12 mouse cellular contexts compared by ENCODE assay signal in the genomic region with DNA sequence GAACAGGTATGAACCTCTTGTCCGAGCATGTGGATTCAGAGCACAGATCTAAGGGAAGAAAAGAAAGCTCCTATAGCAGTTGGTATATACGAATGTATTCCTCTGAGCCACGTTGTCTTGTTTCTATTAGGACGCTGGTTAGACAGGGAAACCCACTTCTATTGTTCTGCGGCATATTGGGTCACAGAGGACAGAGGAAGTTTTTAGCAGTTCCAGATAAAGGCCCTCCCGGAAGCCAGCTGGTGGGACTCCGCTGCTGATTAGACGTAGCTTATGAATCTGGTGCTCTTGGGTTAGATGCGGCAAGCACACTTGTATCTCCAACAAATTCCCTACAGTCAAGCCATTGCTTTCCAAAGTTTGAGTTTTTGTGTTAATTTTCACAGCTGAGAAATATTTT. TPM values are rescaled to one million over a fixed set of nuclear protein-coding genes. Genes with fewer than 3 reads are reported as not detected.
DNase-seq lines count a peak whose midpoint lies in the region; ATAC-seq lines count a peak whose summit lies in the region.
"Had no signal": no experiment of that assay in that cellular context is flagged by ENCODE, and none has a peak within 500 bp of the region (broad histone marks: within the 10 kb centered on the region; RNA-seq: fewer than 3 reads in every experiment).

No protein-coding gene starts in this region.

- no peaks in the 10 kb centered on the region for H3K36me3 ChIP-seq in stomach, embryonic 16.5 days (ENCODE audit: control insufficient read depth, insufficient read depth, low read length)
- no peaks in the 10 kb centered on the region for H3K36me3 ChIP-seq in forebrain, embryonic 15.5 days
- H3K36me3 ChIP-seq in forebrain, embryonic 11.5 days (ENCODE audit: control insufficient read depth, insufficient read depth, low read length): no peaks in the 10 kb centered on the region
- H3K36me3 ChIP-seq: midbrain, embryonic 15.5 days had no signal

- no peaks in the 10 kb centered on the region for H3K27me3 ChIP-seq in stomach, embryonic 16.5 days (ENCODE audit: control insufficient read depth, insufficient read depth, low read length)
- H3K27me3 ChIP-seq in forebrain, embryonic 15.5 days: no peaks in the 10 kb centered on the region
- no peaks in the 10 kb centered on the region for H3K27me3 ChIP-seq in forebrain, embryonic 11.5 days (ENCODE audit: control insufficient read depth, insufficient read depth, low read length)
- H3K27me3 ChIP-seq: forebrain, embryonic 13.5 days; midbrain, embryonic 15.5 days had no signal

- no peak overlapping the region for H3K9ac ChIP-seq in stomach, embryonic 16.5 days (ENCODE audit: low read length)
- H3K9ac ChIP-seq in forebrain, embryonic 15.5 days (replicated peaks): no peak overlapping the region
- no peak overlapping the region for H3K9ac ChIP-seq in forebrain, embryonic 11.5 days (ENCODE audit: low read length)
- H3K9ac ChIP-seq: forebrain, embryonic 13.5 days; midbrain, embryonic 15.5 days had no signal

- WGBS in stomach, embryonic 16.5 days: 53% methylated on average over 9 of the region's 9 CpGs
- WGBS in forebrain, embryonic 15.5 days: 69% methylated on average over 9 of the region's 9 CpGs
- WGBS in forebrain, embryonic 11.5 days: 82% methylated on average over 9 of the region's 9 CpGs

- ATAC-seq in stomach, embryonic 16.5 days (ENCODE audit: insufficient read depth, low FRiP score): no peak
- ATAC-seq in forebrain, embryonic 15.5 days (replicated peaks): no peak
- no peak for ATAC-seq in forebrain, embryonic 11.5 days (replicated peaks; ENCODE audit: low FRiP score)
- ATAC-seq: forebrain, embryonic 13.5 days; midbrain, embryonic 15.5 days had no signal

- no peak overlapping the region for H3K4me3 ChIP-seq in stomach, embryonic 16.5 days (replicated peaks; ENCODE audit: low read length)
- no peak overlapping the region for H3K4me3 ChIP-seq in forebrain, embryonic 15.5 days
- no peak overlapping the region for H3K4me3 ChIP-seq in forebrain, embryonic 11.5 days (ENCODE audit: low read depth, low read length)
- H3K4me3 ChIP-seq: embryonic facial prominence, embryonic 10.5 days; forebrain, embryonic 13.5 days; midbrain, embryonic 15.5 days had no signal

- no peak overlapping the region for H3K4me2 ChIP-seq in stomach, embryonic 16.5 days (ENCODE audit: low read depth, low read length)
- no peak overlapping the region for H3K4me2 ChIP-seq in forebrain, embryonic 15.5 days (replicated peaks)
- H3K4me2 ChIP-seq in forebrain, embryonic 11.5 days (ENCODE audit: low read depth, low read length, severe bottlenecking): no peak overlapping the region
- H3K4me2 ChIP-seq: forebrain, embryonic 13.5 days; midbrain, embryonic 15.5 days had no signal

- DNase-seq in retina, postnatal 1 day: peak; percentile 30
- DNase-seq in retina, embryonic 14.5 days (ENCODE audit: low spot score): no peak
- peak; percentile 34 to 44 for DNase-seq in heart, adult 9 months (ENCODE audit: low spot score in 2 of 2)
- peak; percentile 21 to 39 for DNase-seq in kidney, postnatal 25 days
- no peak for DNase-seq in cerebellum, adult 11 months
- no peak for DNase-seq in forebrain, embryonic 11.5 days (ENCODE audit: low spot score)
- DNase-seq: spleen, adult 18-20 months had no signal

- peaks cover 8% of the 10 kb centered on the region; the same call in 1 of the 2 replicates for H3K4me1 ChIP-seq in stomach, embryonic 16.5 days (ENCODE audit: control insufficient read depth, insufficient read depth, low read length)
- H3K4me1 ChIP-seq in forebrain, embryonic 15.5 days: peaks cover 16% of the 10 kb centered on the region
- peaks cover 5% of the 10 kb centered on the region; the same call in 1 of the 2 replicates for H3K4me1 ChIP-seq in forebrain, embryonic 11.5 days (replicated peaks; ENCODE audit: control insufficient read depth, insufficient read depth, low read length)

- H3K9me3 ChIP-seq in stomach, embryonic 16.5 days (replicated peaks; ENCODE audit: control insufficient read depth, low read length): no peaks in the 10 kb centered on the region
- no peaks in the 10 kb centered on the region for H3K9me3 ChIP-seq in forebrain, embryonic 15.5 days
- H3K9me3 ChIP-seq in forebrain, embryonic 11.5 days (ENCODE audit: control insufficient read depth, low read length): no peaks in the 10 kb centered on the region
- H3K9me3 ChIP-seq: embryonic facial prominence, embryonic 10.5 days; forebrain, embryonic 13.5 days; midbrain, embryonic 15.5 days had no signal

- 0 out of 2 replicates have a peak overlapping the region, but pooled peaks have one; percentile 9 for H3K27ac ChIP-seq in stomach, embryonic 16.5 days (ENCODE audit: low read length)
- no peak overlapping the region for H3K27ac ChIP-seq in forebrain, embryonic 15.5 days (replicated peaks)
- H3K27ac ChIP-seq in forebrain, embryonic 11.5 days (ENCODE audit: low read depth, low read length): no peak overlapping the region
- H3K27ac ChIP-seq: embryonic facial prominence, embryonic 10.5 days; forebrain, embryonic 13.5 days; midbrain, embryonic 15.5 days had no signal

RNA-seq across cellular contexts. Expression of a gene that starts 4.8 kb away (rescaled TPM):
- polyA plus RNA-seq in stomach, embryonic 16.5 days (2015; fragmentation: Nextera tagmentation; extraction: Ambion mirVana): 6.5 TPM in 2 replicates
- 8.4 and 9.1 TPM in 2 replicates for polyA plus RNA-seq in forebrain, embryonic 15.5 days (2015; fragmentation: Nextera tagmentation; extraction: Ambion mirVana)
- polyA plus RNA-seq in forebrain, embryonic 11.5 days (2014; fragmentation: Nextera tagmentation; extraction: Ambion mirVana): 7.8 and 8.3 TPM in 2 replicates

Comparison
In these comparisons a context has a peak if more than half of its experiments do, and no peak if none do; other contexts are left out.
1. DNase-seq: peak in retina, postnatal 1 day (single experiment), heart, adult 9 months (2 of 2) and kidney, postnatal 25 days (2 of 2); none in retina, embryonic 14.5 days (single experiment), cerebellum, adult 11 months (single experiment) and forebrain, embryonic 11.5 days (single experiment).